ENCODE assay signal across 8 mouse cellular contexts in the genomic region with DNA sequence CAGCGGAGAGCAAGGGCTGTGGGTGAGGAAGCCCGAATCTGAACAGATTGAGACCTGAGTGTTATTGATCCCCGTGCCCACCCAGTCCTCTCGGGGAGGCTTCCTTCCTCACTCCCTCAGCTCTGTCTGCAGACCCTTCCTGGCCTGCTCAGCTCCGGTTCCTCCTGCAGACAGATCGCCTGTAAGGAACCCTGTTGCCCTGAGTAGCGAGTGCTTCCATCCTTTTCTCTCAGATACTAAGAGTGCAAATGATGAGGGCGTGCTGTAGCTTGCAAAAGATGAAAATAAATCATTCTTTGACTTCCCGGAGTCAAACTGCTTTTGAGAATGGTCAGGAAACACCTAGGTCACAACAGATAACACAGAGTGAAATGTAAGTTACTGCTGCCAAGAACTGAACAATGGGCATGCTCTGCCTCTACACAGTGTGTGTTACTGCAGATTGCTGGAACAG.
DNase-seq lines count a peak whose midpoint lies in the region; ATAC-seq and TF ChIP-seq lines count a peak whose summit lies in the region.

No protein-coding gene starts in this region.

- no peak for TF ChIP-seq POLR2A in lung, adult 2 months (IDR thresholded peaks at IDR 0.05; ENCODE audit: borderline replicate concordance, extremely low read depth, low read depth, low read length)

- no peaks in the 10 kb centered on the region for H3K36me3 ChIP-seq in kidney, embryonic 16.5 days (ENCODE audit: insufficient read depth, low read length)
- no peaks in the 10 kb centered on the region for H3K36me3 ChIP-seq in stomach, embryonic 14.5 days (ENCODE audit: control insufficient read depth, insufficient read depth, low read length)

- no peak for TF ChIP-seq CTCF in lung, adult 2 months (IDR thresholded peaks at IDR 0.05; ENCODE audit: insufficient read depth, low read length)

- no peaks in the 10 kb centered on the region for H3K27me3 ChIP-seq in kidney, embryonic 16.5 days (ENCODE audit: insufficient read depth, low read length)
- H3K27me3 ChIP-seq in stomach, embryonic 14.5 days (ENCODE audit: control insufficient read depth, insufficient read depth, low read length) = no peaks in the 10 kb centered on the region

- H3K9me3 ChIP-seq in kidney, embryonic 16.5 days (ENCODE audit: low read length) = no peaks in the 10 kb centered on the region
- no peaks in the 10 kb centered on the region for H3K9me3 ChIP-seq in stomach, embryonic 14.5 days (ENCODE audit: control insufficient read depth, low read depth, low read length)

- peaks cover 12% of the 10 kb centered on the region for H3K4me1 ChIP-seq in lung, adult 2 months (ENCODE audit: control insufficient read depth, insufficient read depth, low read length)
- H3K4me1 ChIP-seq in kidney, embryonic 16.5 days (ENCODE audit: insufficient read depth, low read length) = peaks cover 29% of the 10 kb centered on the region
- H3K4me1 ChIP-seq in stomach, embryonic 14.5 days (ENCODE audit: control insufficient read depth, insufficient read depth, low read length) = peaks cover 30% of the 10 kb centered on the region

- H3K27ac ChIP-seq in kidney, embryonic 16.5 days (ENCODE audit: low read length) = peak overlapping the region; percentile 5; the same call in 1 of the 2 replicates
- no peak overlapping the region for H3K27ac ChIP-seq in stomach, embryonic 14.5 days (ENCODE audit: low read length)

- H3K9ac ChIP-seq in kidney, embryonic 16.5 days (replicated peaks; ENCODE audit: low read length) = no peak overlapping the region
- no peak overlapping the region for H3K9ac ChIP-seq in stomach, embryonic 14.5 days (replicated peaks; ENCODE audit: low read depth, low read length)

- DNase-seq in cerebellum, adult 8-10 months = no peak
- no peak for DNase-seq in lung, adult 2 months
- DNase-seq in lung, postnatal 14 days = no peak
- DNase-seq in left cerebral cortex, adult 11 months (ENCODE audit: low spot score) = no peak
- DNase-seq in spleen, adult 12 weeks (ENCODE audit: low spot score) = no peak

- H3K4me3 ChIP-seq in lung, adult 2 months (replicated peaks; ENCODE audit: extremely low read depth, low read depth, low read length) = peak overlapping the region; percentile 15
- no peak overlapping the region for H3K4me3 ChIP-seq in kidney, embryonic 16.5 days (ENCODE audit: low read length)
- H3K4me3 ChIP-seq in stomach, embryonic 14.5 days (ENCODE audit: low read depth, low read length) = no peak overlapping the region

- H3K4me2 ChIP-seq in kidney, embryonic 16.5 days (replicated peaks; ENCODE audit: low read depth, low read length) = peak overlapping the region; percentile 52; the same call in 1 of the 2 replicates
- peak overlapping the region; percentile 42 for H3K4me2 ChIP-seq in stomach, embryonic 14.5 days (replicated peaks; ENCODE audit: low read depth, low read length)

- 0 out of 2 replicates have a peak, but pooled peaks have one; percentile 23 for ATAC-seq in cerebellum, adult (ENCODE audit: insufficient number of reproducible peaks, low FRiP score, low TSS enrichment)
- ATAC-seq in kidney, embryonic 16.5 days (ENCODE audit: low FRiP score, low TSS enrichment) = peak; percentile 41; the same call in 1 of the 2 replicates
- no peak for ATAC-seq in stomach, embryonic 14.5 days (ENCODE audit: insufficient number of reproducible peaks, insufficient read depth, low FRiP score, low read depth)

- WGBS in lung, adult 2 months = 38% methylated on average over 9 of the region's 9 CpGs
- 54% methylated on average over 9 of the region's 9 CpGs for WGBS in kidney, embryonic 16.5 days
- 22% methylated on average over 9 of the region's 9 CpGs for WGBS in stomach, embryonic 14.5 days
